Mouse (Mus musculus) right cerebral cortex, adult 2 months (tissue): ENCODE results near the gene Fut4.
A peak's percentile ranks its signal among the peaks of the same experiment; 100 is the strongest.

ENCODE experiments used
- DNase-seq, 2 experiments: peaks; one replicate each; pipeline ENCODE4 v3.0.0; 2021 to 2022; ENCODE audit warnings: low spot score in 2 of 2

Gene Fut4

GRCm38 (mm10) chr9:14752001-14752522, at the start of gene Fut4:
TSS of gene Fut4 (minus strand) at chr9:14752393.
- no peak for DNase-seq

GRCm38 (mm10) chr9:14787356-14787755, 35.2 kb upstream of the Fut4 start:
- DNase-seq: no peak

- DNase-seq: peak; percentile 94 to 97
Observed at GRCm38 (mm10) chr9:14784039-14785002, 32.1 kb upstream of the Fut4 start, which contains the start of the genes Mre11a and Ankrd49. TSS of gene Mre11a (plus strand) at chr9:14784654. TSS of gene Ankrd49 (minus strand) at chr9:14784856.

GRCm38 (mm10) chr9:14778341-14778740, 26.1 kb upstream of the Fut4 start:
- no peak for DNase-seq

GRCm38 (mm10) chr9:14773813-14774212, 21.6 kb upstream of the Fut4 start:
- no peak for DNase-seq

- DNase-seq: no peak
Observed at GRCm38 (mm10) chr9:14772074-14772473, 19.9 kb upstream of the Fut4 start.

GRCm38 (mm10) chr9:14770803-14771471, 18.7 kb upstream of the Fut4 start, which contains the start of gene 1700012B09Rik:
TSS of gene 1700012B09Rik (minus strand) at chr9:14771030.
- no peak for DNase-seq

GRCm38 (mm10) chr9:14769811-14770210, 17.6 kb upstream of the Fut4 start:
- no peak for DNase-seq

- DNase-seq: peak; percentile 64 to 72
Observed at GRCm38 (mm10) chr9:14764765-14765164, 12.6 kb upstream of the Fut4 start.

GRCm38 (mm10) chr9:14759261-14759660, 7.1 kb upstream of the Fut4 start:
- DNase-seq: no peak

GRCm38 (mm10) chr9:14758590-14758989, 6.4 kb upstream of the Fut4 start:
- DNase-seq: no peak

- no peak for DNase-seq
Observed at GRCm38 (mm10) chr9:14754469-14754868, 2.3 kb upstream of the Fut4 start.

GRCm38 (mm10) chr9:14753947-14754346, 1.8 kb upstream of the Fut4 start:
- DNase-seq: no peak

- no peak for DNase-seq
Observed at GRCm38 (mm10) chr9:14751503-14752000, 641 bp downstream of the Fut4 start.

GRCm38 (mm10) chr9:14750901-14751502, 1.2 kb downstream of the Fut4 start:
- DNase-seq: no peak

- no peak for DNase-seq
Observed at GRCm38 (mm10) chr9:14740151-14740924, 11.9 kb downstream of the Fut4 start, which contains the start of gene Piwil4. TSS of gene Piwil4 (minus strand) at chr9:14740733.

- no peak for DNase-seq
Observed at GRCm38 (mm10) chr9:14739498-14740150, 12.6 kb downstream of the Fut4 start.

- DNase-seq: no peak
Observed at GRCm38 (mm10) chr9:14730941-14731541, 21.2 kb downstream of the Fut4 start.

GRCm38 (mm10) chr9:14728365-14728764, 23.8 kb downstream of the Fut4 start:
- no peak for DNase-seq

GRCm38 (mm10) chr9:14726629-14727028, 25.6 kb downstream of the Fut4 start:
- no peak for DNase-seq
